Mouse (Mus musculus) liver, embryonic 11.5 days (tissue): ENCODE data around the gene Glrx5. TPM values are rescaled to one million over a fixed set of nuclear protein-coding genes. Genes with fewer than 3 reads are reported as not detected.

ENCODE experiments used
- ATAC-seq: fragments of 200-750 bp; cut with Nextera tagmentation; replicated peaks from 2 replicates; pipeline ENCODE4 v1.8.0; 2017; ENCODE audit warnings: moderate number of reproducible peaks, mild to moderate bottlenecking, moderate TSS enrichment, moderate library complexity; ENCODE audit not compliant: low FRiP score
- DNase-seq: peaks from one replicate; pipeline ENCODE4 v3.0.0-alpha.2; 2017; ENCODE audit warnings: low spot score
- H3K27ac ChIP-seq: fragments of 300-500 bp; sonication (generic); 2 replicates; pipeline ENCODE4 v1.5.1; 2014; ENCODE audit warnings: mild to moderate bottlenecking, low read depth, low read length, control low read depth
- H3K27me3 ChIP-seq: fragments of 300-500 bp; sonication (generic); replicated peaks from 2 replicates; pipeline ENCODE4 v1.6.1; 2014; ENCODE audit warnings: low read length, mixed read lengths; ENCODE audit not compliant: control insufficient read depth, insufficient read depth
- H3K36me3 ChIP-seq: fragments of 300-500 bp; sonication (generic); 2 replicates; pipeline ENCODE4 v1.6.1; 2014; ENCODE audit warnings: mild to moderate bottlenecking, low read length, moderate library complexity, mixed read lengths; ENCODE audit not compliant: control insufficient read depth, insufficient read depth
- H3K4me1 ChIP-seq: fragments of 300-500 bp; sonication (generic); replicated peaks from 2 replicates; pipeline ENCODE4 v1.6.1; 2014; ENCODE audit warnings: low read length, mixed read lengths; ENCODE audit not compliant: control insufficient read depth, insufficient read depth
- H3K4me2 ChIP-seq: fragments of 300-500 bp; sonication (generic); 2 replicates; pipeline ENCODE4 v1.6.1; 2014; ENCODE audit warnings: mild to moderate bottlenecking, control low read depth, moderate library complexity
- H3K4me3 ChIP-seq: fragments of 300-500 bp; sonication (generic); 2 replicates; pipeline ENCODE4 v1.5.1; 2014; ENCODE audit warnings: low read depth, low read length, control low read depth
- H3K9ac ChIP-seq: fragments of 300-500 bp; sonication (generic); 2 replicates; pipeline ENCODE4 v1.6.1; 2014; ENCODE audit warnings: low read depth, low read length, control low read depth
- H3K9me3 ChIP-seq: fragments of 300-500 bp; sonication (generic); 2 replicates; pipeline ENCODE4 v1.6.1; 2016; ENCODE audit warnings: low read length, inconsistent platforms, mixed read lengths; ENCODE audit not compliant: control insufficient read depth
- WGBS: fragments of 180-500 bp; shearing (Covaris S2); extraction: QIAGEN DNeasy Blood & Tissue Kit; methylation state at CpG from one replicate; pipeline ENCODE4 v1.1.7; 2014; 5-methylcytosine and 5-hydroxymethylcytosine counted together
- polyA plus RNA-seq: library from polyadenylated mRNA; unstranded; fragments of >200 nt; fragmentation: Nextera tagmentation; extraction: Ambion mirVana; gene quantifications from 2 replicates; pipeline ENCODE4 v1.2.1, GENCODE M21; 2014

The Glrx5 gene
- polyA plus RNA-seq, 1 experiment from 2014 or later: 610 TPM

DNA sequence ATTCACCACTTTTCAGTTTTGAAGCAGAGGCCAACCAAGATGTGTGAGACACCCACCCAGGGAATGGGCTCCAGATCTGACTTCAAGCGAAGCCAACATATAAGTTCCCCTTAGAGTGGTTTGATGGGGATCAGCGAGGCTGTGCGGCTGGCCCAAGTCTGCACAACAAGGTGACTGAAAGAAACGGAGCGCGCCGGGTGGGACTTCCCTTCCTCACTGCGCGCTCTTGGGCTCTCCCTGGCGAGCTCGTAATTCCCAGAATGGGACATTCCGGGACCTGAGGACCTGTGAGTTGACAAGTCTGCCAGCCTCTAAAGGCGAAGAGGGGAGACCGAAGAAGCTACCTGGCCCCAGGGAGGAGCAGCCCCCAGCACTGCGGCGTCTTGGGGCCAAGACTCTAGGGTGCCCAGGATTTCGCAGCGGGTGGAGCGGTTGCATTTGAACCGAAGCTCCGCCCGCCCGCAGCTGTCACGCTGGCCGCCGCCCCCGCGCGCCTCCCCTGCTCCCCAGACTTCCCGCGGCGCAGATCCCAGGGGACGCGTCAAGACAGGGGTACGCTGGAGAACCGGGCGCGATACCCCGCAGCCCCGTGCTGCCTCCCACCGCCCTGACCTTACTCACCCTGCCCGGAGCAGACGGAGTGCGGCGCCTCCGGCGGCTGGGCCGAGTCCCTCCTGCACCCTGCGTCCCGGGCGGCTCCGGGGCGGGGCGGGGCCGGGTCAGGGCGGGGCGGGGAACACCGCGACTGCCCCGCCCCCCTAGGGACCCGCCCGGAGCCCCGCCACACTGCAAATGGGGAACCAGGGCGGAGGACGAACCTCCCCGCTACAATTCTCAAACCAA lies 22.9 kb upstream of the Glrx5 start, which contains the start of gene Syne3:
TSS of gene Syne3 (minus strand) at position 440 of the 843 bp plus-strand sequence.
- Histone ChIP-seq H3K27ac (peak within 1 kb of the TSS; percentile 82), H3K36me3 (no peaks in the 10 kb centered on the region), H3K4me2 (peak within 1 kb of the TSS; percentile 91), H3K27me3 (peaks cover 14% of the 10 kb centered on the region), H3K9me3 (no peaks in the 10 kb centered on the region), H3K4me1 (peaks cover 53% of the 10 kb centered on the region), H3K4me3 (peak within 1 kb of the TSS; percentile 63), H3K9ac (peak within 1 kb of the TSS; percentile 59)
- ATAC-seq (peak; percentile 89), DNase-seq (peak; percentile 80)
- WGBS: under 1% methylated on average over 66 of the region's 66 CpGs

DNA sequence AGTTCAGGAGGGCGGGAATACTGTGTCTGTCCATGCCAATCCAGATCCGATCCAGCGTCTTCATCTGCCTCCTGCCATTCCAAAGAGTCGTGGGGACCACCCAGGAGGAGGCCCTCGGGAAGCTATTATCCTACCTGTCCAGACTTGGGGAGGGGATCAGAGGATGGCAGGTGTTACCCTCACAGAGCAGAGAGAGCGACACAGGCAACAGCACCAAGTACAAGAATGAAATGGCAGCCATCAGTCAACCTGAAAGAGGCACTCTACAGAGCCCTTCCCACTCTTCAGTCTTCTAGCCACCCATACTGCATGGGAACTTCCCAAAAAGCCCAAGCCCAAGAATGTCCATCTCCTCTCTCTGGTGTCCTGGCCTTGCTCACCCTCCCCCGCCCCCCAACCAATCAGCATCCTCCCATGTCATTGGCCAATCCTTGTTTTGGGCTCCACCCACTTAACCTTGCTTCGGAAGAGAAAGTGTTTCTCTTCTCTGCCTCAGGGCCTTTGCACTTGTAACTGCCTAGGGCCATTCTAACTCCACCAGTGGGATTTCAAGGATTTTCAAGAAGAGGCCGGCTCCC lies 22.2 kb upstream of the Glrx5 start:
- 11% methylated on average over 9 of the region's 9 CpGs for WGBS
- Histone ChIP-seq H3K27ac (peak overlapping the region; percentile 82), H3K9me3 (no peaks in the 10 kb centered on the region), H3K36me3 (no peaks in the 10 kb centered on the region), H3K4me3 (peak overlapping the region; percentile 63), H3K4me1 (peaks cover 53% of the 10 kb centered on the region), H3K4me2 (peak overlapping the region; percentile 91), H3K9ac (peak overlapping the region; percentile 59), H3K27me3 (peaks cover 14% of the 10 kb centered on the region)
- DNase-seq (no peak), ATAC-seq (peak; percentile 51)

DNA sequence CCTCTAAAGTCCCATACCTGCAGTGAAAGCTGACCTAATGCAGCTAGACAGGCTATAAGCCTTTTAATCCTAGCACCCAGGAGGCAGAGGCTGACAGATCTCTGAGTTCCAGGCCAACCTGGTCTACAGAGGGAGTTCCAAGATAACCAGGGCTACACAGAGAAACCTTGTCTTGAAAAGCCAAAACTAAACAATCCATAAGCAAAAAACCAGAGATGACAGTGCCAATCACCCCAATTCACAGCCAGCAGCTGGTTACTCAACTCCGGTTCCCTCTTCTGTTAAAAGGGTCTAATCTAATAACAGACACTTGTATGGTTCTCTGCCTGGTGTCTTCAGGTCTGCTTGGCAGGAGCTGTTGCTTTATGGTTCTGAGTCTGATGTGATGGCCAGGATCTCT lies 20.9 kb upstream of the Glrx5 start:
- H3K36me3 ChIP-seq: no peaks in the 10 kb centered on the region
- WGBS: 60% methylated on average over 1 of the region's 1 CpGs
- H3K9ac ChIP-seq: 0 out of 2 replicates have a peak overlapping the region, but pooled peaks have one; percentile 28
- no peaks in the 10 kb centered on the region for H3K9me3 ChIP-seq
- H3K4me3 ChIP-seq: no peak overlapping the region
- DNase-seq (no peak), ATAC-seq (no peak)
- H3K4me2 ChIP-seq: peak overlapping the region; percentile 28; the same call in 1 of the 2 replicates
- H3K27me3 ChIP-seq: peaks cover 14% of the 10 kb centered on the region
- peak overlapping the region; percentile 82 for H3K27ac ChIP-seq
- H3K4me1 ChIP-seq: peaks cover 60% of the 10 kb centered on the region

GRCm38 (mm10) chr12:105012314-105012713 lies 20.2 kb upstream of the Glrx5 start:
- ATAC-seq: no peak
- peaks cover 14% of the 10 kb centered on the region for H3K27me3 ChIP-seq
- 76% methylated on average over 4 of the region's 4 CpGs for WGBS
- H3K9me3 ChIP-seq: no peaks in the 10 kb centered on the region
- no peak overlapping the region for H3K4me3 ChIP-seq
- no peaks in the 10 kb centered on the region for H3K36me3 ChIP-seq
- H3K27ac ChIP-seq: peak overlapping the region; percentile 82
- H3K9ac ChIP-seq: no peak overlapping the region
- peaks cover 67% of the 10 kb centered on the region for H3K4me1 ChIP-seq
- no peak overlapping the region for H3K4me2 ChIP-seq
- DNase-seq: no peak

DNA sequence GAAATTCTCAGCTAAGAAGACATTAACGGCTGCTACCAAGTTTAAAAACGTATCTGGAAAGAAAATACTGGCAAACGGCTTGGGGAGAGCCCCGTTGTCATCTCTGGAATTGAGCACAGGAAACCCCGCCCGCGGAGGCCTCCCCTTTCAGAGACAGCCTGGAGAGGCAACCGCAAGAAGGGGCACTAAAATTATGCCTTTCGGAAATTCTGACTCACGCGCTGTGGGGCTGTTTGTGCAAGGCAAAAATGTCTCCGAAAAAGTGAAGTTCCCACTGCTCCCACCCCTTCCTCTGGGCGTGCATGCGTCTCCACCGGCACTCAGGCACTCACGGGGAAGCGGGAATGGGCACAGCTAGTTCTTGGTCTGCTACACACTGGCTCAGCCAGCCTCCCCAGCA lies 19.4 kb upstream of the Glrx5 start:
- Histone ChIP-seq H3K27ac (peak overlapping the region; percentile 65), H3K4me1 (peaks cover 67% of the 10 kb centered on the region), H3K27me3 (peaks cover 10% of the 10 kb centered on the region), H3K9me3 (no peaks in the 10 kb centered on the region), H3K9ac (peak overlapping the region; percentile 42), H3K4me3 (no peak overlapping the region), H3K36me3 (no peaks in the 10 kb centered on the region), H3K4me2 (peak overlapping the region; percentile 45)
- 16% methylated on average over 17 of the region's 17 CpGs for WGBS
- DNase-seq (peak; percentile 61), ATAC-seq (no peak)

GRCm38 (mm10) chr12:105016199-105016598 lies 16.3 kb upstream of the Glrx5 start:
- H3K36me3 ChIP-seq: no peaks in the 10 kb centered on the region
- peak overlapping the region; percentile 66 for H3K27ac ChIP-seq
- ATAC-seq: peak; percentile 80
- H3K4me2 ChIP-seq: peak overlapping the region; percentile 16; the same call in 1 of the 2 replicates
- DNase-seq: no peak
- H3K9me3 ChIP-seq: no peaks in the 10 kb centered on the region
- no peak overlapping the region for H3K4me3 ChIP-seq
- 47% methylated on average over 4 of the region's 4 CpGs for WGBS
- H3K9ac ChIP-seq: 0 out of 2 replicates have a peak overlapping the region, but pooled peaks have one; percentile 8
- H3K4me1 ChIP-seq: peaks cover 64% of the 10 kb centered on the region
- no peaks in the 10 kb centered on the region for H3K27me3 ChIP-seq

DNA sequence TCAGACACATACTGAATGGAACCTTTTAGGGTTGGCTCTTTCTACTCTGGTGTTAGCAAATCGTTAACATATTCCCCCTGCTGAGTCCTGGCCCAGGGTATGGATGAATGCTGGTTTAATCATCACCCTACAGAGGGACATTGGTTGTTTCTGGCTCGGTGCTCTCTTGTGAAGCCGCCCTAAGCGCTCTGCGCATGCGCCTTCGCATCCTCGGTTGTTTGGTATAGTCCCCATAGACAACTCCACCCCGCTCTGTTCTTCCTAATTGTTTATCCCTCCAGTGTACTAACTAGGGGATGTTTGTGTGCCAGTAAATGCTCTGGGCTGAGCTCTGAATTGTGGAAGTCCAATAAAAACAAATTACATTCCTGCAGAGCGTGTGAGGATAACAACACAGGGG lies 15.8 kb upstream of the Glrx5 start:
- Histone ChIP-seq H3K27me3 (no peaks in the 10 kb centered on the region), H3K4me1 (peaks cover 61% of the 10 kb centered on the region), H3K27ac (peak overlapping the region; percentile 66), H3K9ac (no peak overlapping the region), H3K36me3 (no peaks in the 10 kb centered on the region), H3K4me3 (no peak overlapping the region), H3K4me2 (peak overlapping the region; percentile 16; the same call in 1 of the 2 replicates), H3K9me3 (no peaks in the 10 kb centered on the region)
- 80% methylated on average over 10 of the region's 10 CpGs for WGBS
- DNase-seq (no peak), ATAC-seq (no peak)

- Histone ChIP-seq H3K4me2 (peak overlapping the region; percentile 57), H3K9ac (peak overlapping the region; percentile 64), H3K27me3 (no peaks in the 10 kb centered on the region), H3K4me1 (peaks cover 54% of the 10 kb centered on the region), H3K9me3 (peaks cover 11% of the 10 kb centered on the region), H3K36me3 (peaks cover 4% of the 10 kb centered on the region), H3K27ac (peak overlapping the region; percentile 94), H3K4me3 (peak overlapping the region; percentile 32)
- ATAC-seq (peak; percentile 90), DNase-seq (peak; percentile 62)
- 34% methylated on average over 19 of the region's 19 CpGs for WGBS
These were observed 12.9 kb upstream of the Glrx5 start for GRCm38 (mm10) chr12:105019359-105020219.
